Mouse (Mus musculus) bone marrow, adult 2 months (tissue): ENCODE data around the gene Caskin2.

Experiments used
- CTCF ChIP-seq: fragments of 200-500 bp; IDR thresholded peaks from 2 replicates; pipeline ENCODE4 v1.5.1; 2011; ENCODE audit warnings: low read length, control low read depth; ENCODE audit not compliant: control insufficient read depth, insufficient read depth
- POLR2A ChIP-seq: fragments of 200-500 bp; IDR thresholded peaks from 2 replicates; pipeline ENCODE4 v1.6.1; 2011; ENCODE audit warnings: low read depth, mild to moderate bottlenecking, control low read depth, low read length, borderline replicate concordance; ENCODE audit not compliant: control insufficient read depth

DNA sequence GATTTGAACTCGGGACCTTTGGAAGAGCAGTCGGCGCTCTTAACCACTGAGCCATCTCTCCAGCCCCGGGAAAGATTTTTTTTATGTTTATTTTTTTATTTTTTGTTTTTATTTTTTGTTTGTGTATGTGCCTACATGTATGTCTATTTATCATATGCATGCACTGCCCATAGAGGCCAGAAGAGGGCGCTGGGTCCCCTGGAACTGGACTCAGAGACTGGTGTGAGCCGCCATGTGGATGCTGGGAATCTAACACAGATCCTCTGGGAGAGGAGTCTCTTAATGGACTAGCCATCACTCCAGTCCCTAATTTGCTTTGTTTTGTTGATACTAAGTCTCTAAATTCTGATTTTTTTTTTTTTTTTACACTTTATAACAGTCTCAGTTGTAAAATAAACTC, 27.6 kb upstream of the Caskin2 start:
- TF ChIP-seq POLR2A (no peak), CTCF (peak; percentile 17; the same call in 1 of the 2 replicates)
